Mouse (Mus musculus): ENCODE data around the gene Lipo4.
"Not testable (repeated sequence)": the region's sequence is repeated elsewhere in the genome, so short reads cannot be mapped to it uniquely, and the experiment has no call there.

Gene Lipo4

DNA sequence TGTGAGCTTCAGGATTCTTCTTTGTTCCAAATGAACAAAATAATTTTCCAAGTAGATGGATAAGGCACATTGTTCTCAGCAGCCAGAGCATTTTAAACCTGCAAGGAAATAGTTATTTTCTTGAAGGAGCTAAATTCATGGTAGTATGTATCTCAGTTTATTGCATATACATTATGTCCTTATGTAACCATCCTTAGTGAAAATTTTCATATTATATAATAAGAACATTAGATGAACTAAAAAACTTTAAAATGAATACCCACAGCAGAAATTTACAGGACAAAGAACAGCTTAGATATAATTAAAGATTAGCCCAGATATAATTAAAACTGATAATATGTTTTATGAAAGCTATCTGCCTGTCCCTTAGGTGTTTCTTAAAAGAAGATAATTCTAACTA, at the start of gene Lipo4:
TSS of gene Lipo4 (minus strand) at position 101 of the 400 bp plus-strand sequence.
- DNase-seq (ENCODE audit: low read depth) = no peak

- not testable (repeated sequence) for DNase-seq (ENCODE audit: low read depth)
Measured at GRCm38 (mm10) chr19:33456426-33456825, 61.2 kb downstream of the Lipo4 start.

DNA sequence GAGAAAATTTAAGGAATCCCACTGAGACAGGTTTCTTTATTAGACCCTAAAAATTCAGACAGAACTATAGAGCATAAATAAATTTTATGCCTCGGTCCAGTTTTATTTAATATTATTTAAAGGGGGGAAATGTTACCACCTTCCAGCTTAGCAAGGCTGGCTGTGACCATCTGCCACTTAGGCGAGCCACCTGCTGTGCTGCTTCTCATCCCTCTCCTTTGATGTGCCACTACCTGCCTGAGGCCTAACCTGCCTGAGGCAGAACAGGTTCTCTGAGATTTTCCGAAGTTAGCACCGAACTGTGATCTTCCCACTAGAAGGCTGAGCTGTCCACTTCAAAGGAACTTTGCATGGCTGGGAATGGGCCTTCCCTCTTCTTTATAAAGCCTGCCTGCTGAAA, 63.9 kb downstream of the Lipo4 start:
- no peak for DNase-seq (ENCODE audit: low read depth)

All from naive thymus-derived CD4-positive, alpha-beta T cell, adult 2 months (primary cell).